Mouse (Mus musculus): Measurements from ENCODE around the gene Tom1l2.

Gene Tom1l2

GRCm38 (mm10) chr11:60264651-60265050, 88.1 kb downstream of the Tom1l2 start:
- DNase-seq (ENCODE audit: low read depth), result no peak

- no peak for DNase-seq (ENCODE audit: low read depth)
Observed at GRCm38 (mm10) chr11:60262396-60262795, 90.3 kb downstream of the Tom1l2 start.

GRCm38 (mm10) chr11:60260743-60261142, 92.0 kb downstream of the Tom1l2 start:
- DNase-seq (ENCODE audit: low read depth), result no peak

- DNase-seq (ENCODE audit: low read depth), result no peak
Observed at GRCm38 (mm10) chr11:60257696-60258095, 95.0 kb downstream of the Tom1l2 start.

- no peak for DNase-seq (ENCODE audit: low read depth)
Observed at GRCm38 (mm10) chr11:60256713-60257112, 96.0 kb downstream of the Tom1l2 start.

- no peak for DNase-seq (ENCODE audit: low read depth)
Observed at GRCm38 (mm10) chr11:60256176-60256681, 96.5 kb downstream of the Tom1l2 start.

GRCm38 (mm10) chr11:60255639-60256038, 97.1 kb downstream of the Tom1l2 start:
- DNase-seq (ENCODE audit: low read depth), result no peak

GRCm38 (mm10) chr11:60255181-60255580, 97.5 kb downstream of the Tom1l2 start:
- DNase-seq (ENCODE audit: low read depth), result no peak

- DNase-seq (ENCODE audit: low read depth), result no peak
Observed at GRCm38 (mm10) chr11:60254308-60254707, 98.4 kb downstream of the Tom1l2 start.

- no peak for DNase-seq (ENCODE audit: low read depth)
Observed at GRCm38 (mm10) chr11:60253546-60253945, 99.2 kb downstream of the Tom1l2 start.

GRCm38 (mm10) chr11:60250971-60251643, 101.6 kb downstream of the Tom1l2 start:
- DNase-seq (ENCODE audit: low read depth), result peak; percentile 63

GRCm38 (mm10) chr11:60249885-60250284, 102.8 kb downstream of the Tom1l2 start:
- no peak for DNase-seq (ENCODE audit: low read depth)

- DNase-seq (ENCODE audit: low read depth), result peak; percentile 47
Observed at GRCm38 (mm10) chr11:60248596-60249404, 103.9 kb downstream of the Tom1l2 start.

GRCm38 (mm10) chr11:60247753-60248550, 104.8 kb downstream of the Tom1l2 start:
- no peak for DNase-seq (ENCODE audit: low read depth)

GRCm38 (mm10) chr11:60246077-60246476, 106.6 kb downstream of the Tom1l2 start:
- no peak for DNase-seq (ENCODE audit: low read depth)

- DNase-seq (ENCODE audit: low read depth), result no peak
Observed at GRCm38 (mm10) chr11:60244503-60245143, 108.1 kb downstream of the Tom1l2 start.

- no peak for DNase-seq (ENCODE audit: low read depth)
Observed at GRCm38 (mm10) chr11:60240509-60240908, 112.2 kb downstream of the Tom1l2 start.

- no peak for DNase-seq (ENCODE audit: low read depth)
Observed at GRCm38 (mm10) chr11:60235351-60235750, 117.4 kb downstream of the Tom1l2 start.

- no peak for DNase-seq (ENCODE audit: low read depth)
Observed at GRCm38 (mm10) chr11:60233235-60233634, 119.5 kb downstream of the Tom1l2 start.

GRCm38 (mm10) chr11:60232441-60233058, 120.2 kb downstream of the Tom1l2 start:
- DNase-seq (ENCODE audit: low read depth), result no peak

- peak; percentile 50 for DNase-seq (ENCODE audit: low read depth)
Observed at GRCm38 (mm10) chr11:60231951-60232350, 120.8 kb downstream of the Tom1l2 start.

Measured in naive thymus-derived CD4-positive, alpha-beta T cell, adult 2 months (primary cell).